Mouse (Mus musculus) heart, embryonic 16.5 days (tissue): ENCODE data around the gene Gm4846. TPM values are rescaled to one million over a fixed set of nuclear protein-coding genes. Genes with fewer than 3 reads are reported as not detected.

Source experiments
- ATAC-seq: fragments of 200-750 bp; cut with Nextera tagmentation; replicated peaks from 2 replicates; pipeline ENCODE4 v1.8.0; 2017; ENCODE audit warnings: moderate number of reproducible peaks; ENCODE audit not compliant: insufficient read depth, low FRiP score; ENCODE audit errors: extremely low read depth
- H3K27ac ChIP-seq: fragments of 300-500 bp; sonication (generic); 2 replicates; pipeline ENCODE4 v1.5.1; 2014; ENCODE audit warnings: mild to moderate bottlenecking, low read length, control low read depth, moderate library complexity
- H3K27me3 ChIP-seq: fragments of 300-500 bp; sonication (generic); 2 replicates; pipeline ENCODE4 v1.6.1; 2014; ENCODE audit warnings: low read length, mixed read lengths; ENCODE audit not compliant: control insufficient read depth, insufficient read depth
- H3K36me3 ChIP-seq: fragments of 300-500 bp; sonication (generic); 2 replicates; pipeline ENCODE4 v1.6.1; 2014; ENCODE audit not compliant: control insufficient read depth, insufficient read depth
- H3K4me1 ChIP-seq: fragments of 300-500 bp; sonication (generic); 2 replicates; pipeline ENCODE4 v1.6.1; 2014; ENCODE audit warnings: low read length, mixed read lengths; ENCODE audit not compliant: control insufficient read depth, insufficient read depth
- H3K4me2 ChIP-seq: fragments of 300-500 bp; sonication (generic); 2 replicates; pipeline ENCODE4 v1.6.1; 2014; ENCODE audit warnings: low read depth, mild to moderate bottlenecking, control low read depth, low read length
- H3K4me3 ChIP-seq: fragments of 300-500 bp; sonication (generic); 2 replicates; pipeline ENCODE4 v1.5.1; 2014; ENCODE audit warnings: mild to moderate bottlenecking, control low read depth, low read length
- H3K9ac ChIP-seq: fragments of 300-500 bp; sonication (generic); 2 replicates; pipeline ENCODE4 v1.6.1; 2014; ENCODE audit warnings: low read length, control low read depth
- H3K9me3 ChIP-seq: fragments of 300-500 bp; sonication (generic); replicated peaks from 2 replicates; pipeline ENCODE4 v1.6.1; 2016; ENCODE audit warnings: low read length; ENCODE audit not compliant: control insufficient read depth
- WGBS: fragments of 180-500 bp; shearing (Covaris S2); extraction: QIAGEN DNeasy Blood & Tissue Kit; methylation state at CpG from one replicate; pipeline ENCODE4 v1.1.7; 2014; 5-methylcytosine and 5-hydroxymethylcytosine counted together
- polyA plus RNA-seq: library from polyadenylated mRNA; unstranded; fragments of >200 nt; fragmentation: Nextera tagmentation; extraction: Ambion mirVana; gene quantifications from 2 replicates; pipeline ENCODE4 v1.2.1, GENCODE M21; 2015

Gm4846 gene
- polyA plus RNA-seq, 1 experiment from 2014 or later: not detected

DNA sequence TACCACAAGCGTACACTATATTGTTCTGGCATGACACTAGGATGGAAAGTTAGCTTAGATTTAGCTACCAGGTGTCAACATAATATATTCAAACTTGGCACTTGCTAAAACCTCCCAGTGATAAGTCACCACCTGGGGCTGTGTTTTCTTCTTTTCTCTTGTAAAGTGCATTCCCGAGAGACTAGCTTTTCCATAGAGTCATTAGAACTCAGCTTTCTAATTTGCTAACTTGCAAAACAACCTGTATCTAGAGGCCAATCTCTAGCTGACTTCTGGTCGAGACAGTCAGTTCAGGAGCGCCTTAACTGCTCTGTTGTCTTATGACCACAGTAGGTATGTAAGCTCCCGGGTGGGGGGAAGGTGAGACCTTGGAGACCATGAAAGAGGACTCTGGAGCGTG is 58.0 kb downstream of the Gm4846 start:
- no peak overlapping the region for H3K27ac ChIP-seq
- WGBS: 56% methylated on average over 6 of the region's 6 CpGs
- H3K9ac ChIP-seq: no peak overlapping the region
- no peaks in the 10 kb centered on the region for H3K9me3 ChIP-seq
- H3K27me3 ChIP-seq: no peaks in the 10 kb centered on the region
- no peak overlapping the region for H3K4me2 ChIP-seq
- no peak overlapping the region for H3K4me3 ChIP-seq
- H3K36me3 ChIP-seq: no peaks in the 10 kb centered on the region
- no peaks in the 10 kb centered on the region for H3K4me1 ChIP-seq
- no peak for ATAC-seq

Other genes starting within 250 kb of the Gm4846 start
- 0.71 and 0.74 TPM in 2 replicates for gene Ildr2, start 243.4 kb downstream of the Gm4846 start, polyA plus RNA-seq
- gene Tada1, start 118.5 kb downstream of the Gm4846 start, polyA plus RNA-seq: 36.0 and 36.9 TPM in 2 replicates
- gene Pogk, start 87.7 kb downstream of the Gm4846 start, polyA plus RNA-seq: 9.3 and 9.4 TPM in 2 replicates
- not detected in 2 replicates for gene Gm4847, start 150.1 kb upstream of the Gm4846 start, polyA plus RNA-seq
- gene Fmo9, start 184.3 kb upstream of the Gm4846 start, polyA plus RNA-seq: not detected in 2 replicates